Mouse (Mus musculus): ENCODE results near the gene Ephb6.

DNA sequence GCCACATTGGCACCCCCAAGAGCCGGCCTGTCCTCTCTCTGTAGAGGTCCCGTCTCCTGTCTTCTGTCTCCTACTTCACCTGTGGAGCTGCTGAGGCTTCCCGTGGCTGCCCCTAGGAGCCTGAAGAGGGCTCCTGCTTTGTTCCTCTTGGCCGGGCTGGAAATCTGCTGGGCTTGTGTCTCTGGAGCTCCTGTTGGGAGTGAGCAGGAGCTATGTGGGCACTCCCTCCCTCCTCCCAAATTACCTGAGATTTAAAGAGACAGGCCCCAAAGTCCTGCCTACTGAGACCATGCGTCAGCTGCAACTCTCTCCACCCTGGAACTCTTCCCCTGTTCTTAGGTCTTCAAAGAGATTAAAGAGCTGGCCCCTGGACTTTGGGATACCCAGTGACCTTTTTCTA, 30.9 kb downstream of the Ephb6 start, which contains the start of gene Trpv6:
- TF ChIP-seq TAL1 (conservative IDR thresholded peaks at IDR 0.05; ENCODE audit: low read depth, low read length) (no peak), POLR2AphosphoS5 (IDR thresholded peaks at IDR 0.05; ENCODE audit: insufficient replicate concordance, low read depth, low read length) (no peak), CTCF (IDR thresholded peaks at IDR 0.05; ENCODE audit: low read depth, low read length) (no peak), GATA1 (IDR thresholded peaks at IDR 0.05; ENCODE audit: borderline replicate concordance, low read length) (no peak)
